Mouse (Mus musculus): Measurements from ENCODE around the gene Zfp488. TPM values are rescaled to one million over a fixed set of nuclear protein-coding genes. Genes with fewer than 3 reads are reported as not detected.

The Zfp488 gene
- polyA plus RNA-seq, 1 experiment from 2014 or later = 0.10 TPM

DNA sequence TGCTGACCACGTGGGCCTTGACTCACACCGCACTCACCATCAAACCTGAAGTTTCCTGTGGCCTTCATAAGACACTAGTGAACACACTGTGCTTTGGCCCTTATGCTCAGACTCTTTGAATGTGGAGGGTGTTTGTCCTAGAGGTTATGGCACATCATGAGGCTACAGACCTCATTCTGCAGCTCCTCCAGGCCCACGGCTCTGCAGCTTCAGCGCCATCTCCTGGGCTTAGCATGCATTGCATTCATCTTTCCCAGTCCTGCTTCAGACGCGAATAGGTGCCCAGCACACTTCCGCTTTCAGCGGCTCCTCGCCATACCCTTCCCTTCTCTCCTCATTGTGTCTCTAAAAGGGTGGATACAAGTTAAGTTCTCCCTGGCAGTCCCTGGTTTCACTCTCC, 39.4 kb downstream of the Zfp488 start:
- H3K4me1 ChIP-seq = no peaks in the 10 kb centered on the region
- H3K36me3 ChIP-seq (replicated peaks) = no peaks in the 10 kb centered on the region
- ATAC-seq (ENCODE audit: low FRiP score) = 0 out of 2 replicates have a peak, but pooled peaks have one; percentile 33
- peak overlapping the region; percentile 41 for H3K4me2 ChIP-seq
- H3K27me3 ChIP-seq = no peaks in the 10 kb centered on the region; the same call in 1 of the 2 replicates
- H3K9me3 ChIP-seq = no peaks in the 10 kb centered on the region
- H3K27ac ChIP-seq = no peak overlapping the region
- H3K4me3 ChIP-seq (replicated peaks) = no peak overlapping the region
- H3K9ac ChIP-seq = no peak overlapping the region
- 32% methylated on average over 9 of the region's 9 CpGs for WGBS

DNA sequence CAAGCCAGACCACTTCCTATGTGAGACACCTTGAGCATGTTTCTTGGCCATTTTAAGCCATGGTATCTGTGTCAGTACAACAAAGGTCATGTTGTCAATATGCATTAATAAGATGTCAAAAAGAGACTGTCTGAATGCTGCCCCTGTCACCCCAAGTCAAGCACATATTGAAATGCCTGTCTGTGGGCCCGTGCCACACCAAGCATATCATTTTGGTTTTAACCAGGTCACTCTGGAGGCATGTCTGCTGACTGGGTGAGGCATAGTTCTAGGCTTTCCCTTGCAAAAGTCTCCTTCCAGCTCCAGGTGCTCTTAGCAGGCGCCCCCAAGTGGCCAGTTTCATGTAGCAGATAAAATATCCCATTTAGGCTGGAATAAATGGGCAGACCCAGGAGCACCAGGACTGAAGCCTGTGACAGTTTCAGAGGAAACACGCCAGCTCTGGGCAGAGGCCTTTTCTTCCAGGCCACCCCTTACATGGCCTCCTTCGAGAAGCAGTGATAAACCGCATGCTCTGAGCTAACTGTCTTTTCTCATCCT, 44.7 kb downstream of the Zfp488 start:
- Histone ChIP-seq H3K36me3 (replicated peaks) (no peaks in the 10 kb centered on the region), H3K9ac (no peak overlapping the region), H3K27me3 (peaks cover 16% of the 10 kb centered on the region), H3K4me1 (no peaks in the 10 kb centered on the region), H3K4me3 (replicated peaks) (no peak overlapping the region), H3K27ac (no peak overlapping the region), H3K4me2 (no peak overlapping the region), H3K9me3 (no peaks in the 10 kb centered on the region)
- ATAC-seq (ENCODE audit: low FRiP score) = no peak
- 38% methylated on average over 5 of the region's 5 CpGs for WGBS

DNA sequence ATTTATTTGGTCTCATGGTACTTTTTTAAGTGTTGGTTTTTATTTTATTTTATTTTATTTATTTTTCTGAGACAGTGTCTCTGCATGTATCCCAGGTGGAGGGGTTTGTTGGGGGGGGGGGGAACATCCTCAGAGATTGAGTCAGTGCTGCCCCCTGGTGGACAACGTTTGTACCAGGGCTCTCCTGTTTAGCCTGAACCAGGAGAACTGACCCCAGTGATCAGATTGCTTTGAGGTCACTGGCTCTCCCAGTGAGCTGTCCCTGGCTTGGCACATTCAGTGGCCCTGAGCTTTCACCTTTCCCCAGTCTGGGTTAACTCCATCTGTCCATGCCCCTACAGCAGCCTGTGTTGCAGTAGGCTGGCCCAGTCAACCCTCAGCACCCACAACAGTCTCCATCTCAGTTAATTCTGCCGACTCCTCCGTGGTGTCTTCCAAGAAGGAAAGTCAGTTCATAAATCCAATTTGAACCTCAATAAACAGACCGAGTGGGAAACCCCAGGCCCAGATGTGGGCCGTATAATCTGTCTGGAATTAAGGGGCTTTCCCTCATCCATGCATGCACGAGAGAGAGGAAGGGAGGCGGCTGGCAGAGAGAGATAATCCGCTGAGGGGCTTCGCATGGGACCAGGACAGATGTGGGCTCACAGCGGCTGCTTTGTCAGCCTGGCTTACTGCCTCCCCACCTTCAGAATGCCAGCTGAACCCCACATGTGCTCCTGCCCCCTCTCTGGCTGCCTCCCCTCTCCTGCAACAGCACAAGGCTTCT, 45.4 kb downstream of the Zfp488 start:
- peak; percentile 27; the same call in 1 of the 2 replicates for ATAC-seq (ENCODE audit: low FRiP score)
- no peak overlapping the region for H3K9ac ChIP-seq

GRCm38 (mm10) chr14:33931853-33932252, 46.7 kb downstream of the Zfp488 start:
- H3K9me3 ChIP-seq = no peaks in the 10 kb centered on the region
- H3K4me1 ChIP-seq = no peaks in the 10 kb centered on the region
- no peak overlapping the region for H3K9ac ChIP-seq
- no peak overlapping the region for H3K27ac ChIP-seq
- H3K4me2 ChIP-seq = no peak overlapping the region
- H3K27me3 ChIP-seq = peaks cover 16% of the 10 kb centered on the region
- no peak overlapping the region for H3K4me3 ChIP-seq (replicated peaks)
- WGBS = 61% methylated on average over 17 of the region's 17 CpGs
- ATAC-seq (ENCODE audit: low FRiP score) = no peak
- no peaks in the 10 kb centered on the region for H3K36me3 ChIP-seq (replicated peaks)

More for the DNA sequence above, 45.4 kb downstream of the Zfp488 start:
- no peak overlapping the region for H3K4me3 ChIP-seq (replicated peaks)
- H3K27me3 ChIP-seq = peaks cover 16% of the 10 kb centered on the region
- H3K27ac ChIP-seq = no peak overlapping the region
- no peaks in the 10 kb centered on the region for H3K36me3 ChIP-seq (replicated peaks)
- H3K9me3 ChIP-seq = no peaks in the 10 kb centered on the region
- H3K4me1 ChIP-seq = no peaks in the 10 kb centered on the region
- no peak overlapping the region for H3K4me2 ChIP-seq
- WGBS = 68% methylated on average over 10 of the region's 10 CpGs

- peak within 1 kb of the TSS; percentile 61 for H3K9ac ChIP-seq
- H3K4me2 ChIP-seq = peak within 1 kb of the TSS; percentile 97
- H3K4me3 ChIP-seq (replicated peaks) = peak within 1 kb of the TSS; percentile 65
- H3K4me1 ChIP-seq = peaks cover 43% of the 10 kb centered on the region
- under 1% methylated on average over 76 of the region's 85 CpGs for WGBS
- peak; percentile 81 for ATAC-seq (ENCODE audit: low FRiP score)
- no peaks in the 10 kb centered on the region for H3K9me3 ChIP-seq
- peaks cover 74% of the 10 kb centered on the region for H3K27me3 ChIP-seq
- no peak within 1 kb of the TSS for H3K27ac ChIP-seq
- H3K36me3 ChIP-seq (replicated peaks) = no peaks in the 10 kb centered on the region
Measured at GRCm38 (mm10) chr14:33923168-33924070, 55.1 kb downstream of the Zfp488 start, which contains the start of gene Gdf10. Gdf10 (plus strand) TSS chr14:33923587.

DNA sequence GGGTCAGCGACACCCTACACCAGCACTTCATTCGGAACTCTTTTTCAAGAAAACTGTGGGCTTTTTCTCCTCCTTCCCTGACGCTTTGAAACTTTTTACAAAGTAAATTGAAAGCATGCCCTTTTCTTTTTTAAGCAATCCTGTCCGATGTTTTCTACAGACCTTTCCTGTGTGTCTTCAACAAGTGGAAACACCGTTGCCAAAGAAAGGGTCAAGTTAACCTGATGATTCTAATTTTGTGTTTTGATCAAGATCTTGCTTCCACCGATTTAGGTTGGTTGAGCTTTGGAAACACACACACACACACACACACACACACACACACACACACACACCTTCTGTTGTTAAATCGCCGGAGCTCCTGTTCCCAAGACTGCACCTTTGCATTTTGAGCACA, 55.8 kb downstream of the Zfp488 start:
- peak overlapping the region; percentile 97 for H3K4me2 ChIP-seq
- peaks cover 43% of the 10 kb centered on the region for H3K4me1 ChIP-seq
- no peak for ATAC-seq (ENCODE audit: low FRiP score)
- H3K9me3 ChIP-seq = no peaks in the 10 kb centered on the region
- H3K4me3 ChIP-seq (replicated peaks) = peak overlapping the region; percentile 65
- peak overlapping the region; percentile 61; the same call in 1 of the 2 replicates for H3K9ac ChIP-seq
- WGBS = 6% methylated on average over 8 of the region's 8 CpGs
- peaks cover 78% of the 10 kb centered on the region for H3K27me3 ChIP-seq
- H3K36me3 ChIP-seq (replicated peaks) = no peaks in the 10 kb centered on the region
- no peak overlapping the region for H3K27ac ChIP-seq

GRCm38 (mm10) chr14:33920727-33921559, 57.6 kb downstream of the Zfp488 start:
- WGBS = 6% methylated on average over 14 of the region's 14 CpGs
- no peak overlapping the region for H3K4me3 ChIP-seq (replicated peaks)
- H3K4me1 ChIP-seq = peaks cover 43% of the 10 kb centered on the region
- H3K27ac ChIP-seq = no peak overlapping the region
- H3K4me2 ChIP-seq = 0 out of 2 replicates have a peak overlapping the region, but pooled peaks have one; percentile 1
- H3K36me3 ChIP-seq (replicated peaks) = no peaks in the 10 kb centered on the region
- H3K9me3 ChIP-seq = no peaks in the 10 kb centered on the region
- H3K27me3 ChIP-seq = peaks cover 82% of the 10 kb centered on the region
- H3K9ac ChIP-seq = no peak overlapping the region
- ATAC-seq (ENCODE audit: low FRiP score) = peak; percentile 44

Other genes with a start within 250 kb of the Zfp488 start
- 1.7 and 2.5 TPM in 2 replicates for gene Gdf10, start 55.2 kb downstream of the Zfp488 start, polyA plus RNA-seq (2016; fragmentation: Nextera tagmentation; extraction: Ambion mirVana)
- not detected in 2 replicates for gene Gdf2, start 37.7 kb downstream of the Zfp488 start, polyA plus RNA-seq (2016; fragmentation: Nextera tagmentation; extraction: Ambion mirVana)
- gene Rbp3, start 24.8 kb downstream of the Zfp488 start, polyA plus RNA-seq (2016; fragmentation: Nextera tagmentation; extraction: Ambion mirVana) = not detected in 2 replicates
- gene Gm30083, start 36.4 kb upstream of the Zfp488 start, polyA plus RNA-seq (2016; fragmentation: Nextera tagmentation; extraction: Ambion mirVana) = not detected in 2 replicates
- gene Gm5460, start 38.0 kb upstream of the Zfp488 start, polyA plus RNA-seq (2016; fragmentation: Nextera tagmentation; extraction: Ambion mirVana) = not detected in 2 replicates
- not detected in 2 replicates for gene Antxrl, start 73.9 kb upstream of the Zfp488 start, polyA plus RNA-seq (2016; fragmentation: Nextera tagmentation; extraction: Ambion mirVana)
- gene Anxa8, start 107.2 kb upstream of the Zfp488 start, polyA plus RNA-seq (2016; fragmentation: Nextera tagmentation; extraction: Ambion mirVana) = 0.24 and 0.61 TPM in 2 replicates
- gene A630023A22Rik, start 124.0 kb upstream of the Zfp488 start, polyA plus RNA-seq (2016; fragmentation: Nextera tagmentation; extraction: Ambion mirVana) = not detected in 2 replicates
- 0.05 TPM in 1 of 2 replicates, not detected in the other for gene Npy4r, start 173.7 kb upstream of the Zfp488 start, polyA plus RNA-seq (2016; fragmentation: Nextera tagmentation; extraction: Ambion mirVana)
- gene Gprin2, start 222.9 kb upstream of the Zfp488 start, polyA plus RNA-seq (2016; fragmentation: Nextera tagmentation; extraction: Ambion mirVana) = 2.2 and 2.5 TPM in 2 replicates
- gene Syt15, start 240.8 kb upstream of the Zfp488 start, polyA plus RNA-seq (2016; fragmentation: Nextera tagmentation; extraction: Ambion mirVana) = 0.13 and 0.27 TPM in 2 replicates

Measured in forebrain, embryonic 12.5 days (tissue).